Mouse (Mus musculus) ovary, adult 18-20 months (tissue): Measurements from ENCODE around the gene Actrt3.
A peak's percentile ranks its signal among the peaks of the same experiment; 100 is the strongest.

Experiments
- DNase-seq: peaks from one replicate; pipeline ENCODE4 v3.0.0; 2022; ENCODE audit warnings: low spot score, mixed read lengths

Gene Actrt3

GRCm38 (mm10) chr3:30599711-30600545 is at the start of gene Actrt3:
Gene Actrt3, minus strand, starts transcription at chr3:30599939.
- DNase-seq, result no peak

- DNase-seq, result no peak
Measured at GRCm38 (mm10) chr3:30648466-30648865, 48.7 kb upstream of the Actrt3 start.

GRCm38 (mm10) chr3:30647440-30648090 is 47.8 kb upstream of the Actrt3 start, which contains the start of gene Lrrc34:
Gene Lrrc34, minus strand, starts transcription at chr3:30647869.
- DNase-seq, result peak; percentile 29

GRCm38 (mm10) chr3:30646761-30647160 is 47.0 kb upstream of the Actrt3 start:
- DNase-seq, result no peak

GRCm38 (mm10) chr3:30644207-30644606 is 44.5 kb upstream of the Actrt3 start, which contains the start of gene Lrriq4:
Gene Lrriq4, plus strand, starts transcription at chr3:30644507.
- no peak for DNase-seq

- no peak for DNase-seq
Measured at GRCm38 (mm10) chr3:30635629-30636028, 35.9 kb upstream of the Actrt3 start.

GRCm38 (mm10) chr3:30633681-30634080 is 33.9 kb upstream of the Actrt3 start:
- no peak for DNase-seq

- DNase-seq, result no peak
Measured at GRCm38 (mm10) chr3:30620132-30620531, 20.4 kb upstream of the Actrt3 start.

- DNase-seq, result no peak
Measured at GRCm38 (mm10) chr3:30610930-30611329, 11.2 kb upstream of the Actrt3 start.

GRCm38 (mm10) chr3:30608999-30609398 is 9.3 kb upstream of the Actrt3 start:
- DNase-seq, result no peak

- DNase-seq, result no peak
Measured at GRCm38 (mm10) chr3:30603256-30603655, 3.5 kb upstream of the Actrt3 start.

GRCm38 (mm10) chr3:30602740-30603098 is 3.0 kb upstream of the Actrt3 start:
- peak; percentile 43 for DNase-seq

- peak; percentile 89 for DNase-seq
Measured at GRCm38 (mm10) chr3:30602065-30602739, 2.5 kb upstream of the Actrt3 start, which contains the start of gene Mynn. Gene Mynn, plus strand, starts transcription at chr3:30602065.

- no peak for DNase-seq
Measured at GRCm38 (mm10) chr3:30601610-30602064, 1.9 kb upstream of the Actrt3 start.

GRCm38 (mm10) chr3:30601175-30601574 is 1.4 kb upstream of the Actrt3 start:
- DNase-seq, result peak; percentile 52

GRCm38 (mm10) chr3:30600717-30601116 is 978 bp upstream of the Actrt3 start:
- no peak for DNase-seq

GRCm38 (mm10) chr3:30597271-30597670 is 2.5 kb downstream of the Actrt3 start:
- no peak for DNase-seq

- no peak for DNase-seq
Measured at GRCm38 (mm10) chr3:30595111-30595832, 4.5 kb downstream of the Actrt3 start.

GRCm38 (mm10) chr3:30593719-30594485 is 5.8 kb downstream of the Actrt3 start:
- no peak for DNase-seq

- no peak for DNase-seq
Measured at GRCm38 (mm10) chr3:30592418-30592853, 7.3 kb downstream of the Actrt3 start.

- no peak for DNase-seq
Measured at GRCm38 (mm10) chr3:30588865-30589264, 10.9 kb downstream of the Actrt3 start.
